Comparison of ENCODE assay signal across 8 mouse cellular contexts in genomic region chr1:86486703-86487294, GRCm38 (mm10). TPM values are rescaled to one million over a fixed set of nuclear protein-coding genes. Genes with fewer than 3 reads are reported as not detected.
DNase-seq lines count a peak whose midpoint lies in the region; ATAC-seq and TF ChIP-seq lines count a peak whose summit lies in the region.

No protein-coding gene starts in this region.

- no peak for ATAC-seq in heart, embryonic 14.5 days (ENCODE audit: insufficient number of reproducible peaks, insufficient read depth, low FRiP score, low read depth)
- no peak for ATAC-seq in G1E (ENCODE audit: extremely low read depth, insufficient number of reproducible peaks, low FRiP score, poor library complexity, severe bottlenecking)
- no peak for ATAC-seq in heart, embryonic 16.5 days (replicated peaks; ENCODE audit: extremely low read depth, insufficient read depth, low FRiP score)

- no peak for DNase-seq in heart, postnatal 10 days
- DNase-seq in G1E (ENCODE audit: low spot score), result no peak
- no peak for DNase-seq in retina, postnatal 1 day
- no peak for DNase-seq in urinary bladder, postnatal 36 days (ENCODE audit: low spot score in 2 of 2)
- DNase-seq in left cerebral cortex, postnatal 10 days (ENCODE audit: extremely low spot score in 1 of 2, low spot score in 2 of 2), result no peak

- no peaks in the 10 kb centered on the region for H3K27me3 ChIP-seq in heart, embryonic 14.5 days (ENCODE audit: control insufficient read depth, insufficient read depth, low read length)
- H3K27me3 ChIP-seq in G1E (ENCODE audit: insufficient read depth, low read length), result no peaks in the 10 kb centered on the region
- no peaks in the 10 kb centered on the region for H3K27me3 ChIP-seq in heart, embryonic 16.5 days (ENCODE audit: control insufficient read depth, insufficient read depth, low read length)

- H3K36me3 ChIP-seq in heart, embryonic 14.5 days (ENCODE audit: control insufficient read depth, insufficient read depth, low read length), result no peaks in the 10 kb centered on the region
- H3K36me3 ChIP-seq in G1E (replicated peaks) (peaks cover 9% of the 10 kb centered on the region), macrophage (ENCODE audit: inconsistent target) (no peaks in the 10 kb centered on the region)
- no peaks in the 10 kb centered on the region for H3K36me3 ChIP-seq in heart, embryonic 16.5 days (ENCODE audit: control insufficient read depth, insufficient read depth)

- H3K4me3 ChIP-seq in heart, embryonic 14.5 days (ENCODE audit: control insufficient read depth in 1 of 2, insufficient read depth in 1 of 2, low read depth in 1 of 2, low read length in 2 of 2), result peak overlapping the region; percentile 53 to 62
- peak overlapping the region; percentile 79 for H3K4me3 ChIP-seq in G1E (ENCODE audit: low read depth, low read length)
- peak overlapping the region; percentile 68 for H3K4me3 ChIP-seq in heart, embryonic 16.5 days (ENCODE audit: low read length)
- peak overlapping the region; percentile 57 for H3K4me3 ChIP-seq in macrophage (ENCODE audit: inconsistent target)

- TF ChIP-seq CTCF in G1E (IDR thresholded peaks at IDR 0.05; ENCODE audit: low read depth, low read length), result no peak

- peak overlapping the region; percentile 76 for H3K9ac ChIP-seq in heart, embryonic 14.5 days (ENCODE audit: low read length)
- peak overlapping the region; percentile 84 for H3K9ac ChIP-seq in heart, embryonic 16.5 days (ENCODE audit: low read length)

- no peaks in the 10 kb centered on the region for H3K9me3 ChIP-seq in heart, embryonic 14.5 days (ENCODE audit: control insufficient read depth, low read length)
- no peaks in the 10 kb centered on the region for H3K9me3 ChIP-seq in G1E (replicated peaks)
- no peaks in the 10 kb centered on the region for H3K9me3 ChIP-seq in heart, embryonic 16.5 days (replicated peaks; ENCODE audit: control insufficient read depth, low read length)

- H3K4me2 ChIP-seq in heart, embryonic 14.5 days (ENCODE audit: low read length), result peak overlapping the region; percentile 63
- peak overlapping the region; percentile 75 for H3K4me2 ChIP-seq in heart, embryonic 16.5 days (ENCODE audit: low read depth, low read length)

- peaks cover 8 to 18% of the 10 kb centered on the region in 2 experiments for H3K4me1 ChIP-seq in heart, embryonic 14.5 days (ENCODE audit: control insufficient read depth in 2 of 2, insufficient read depth in 2 of 2, low read length in 2 of 2)
- H3K4me1 ChIP-seq in G1E (ENCODE audit: insufficient read depth, low read depth, low read length), result peaks cover 53% of the 10 kb centered on the region
- peaks cover 17% of the 10 kb centered on the region for H3K4me1 ChIP-seq in heart, embryonic 16.5 days (ENCODE audit: control insufficient read depth, insufficient read depth, low read length)

- 8% methylated on average over 13 of the region's 13 CpGs for WGBS in heart, embryonic 14.5 days
- 5% methylated on average over 13 of the region's 13 CpGs for WGBS in heart, embryonic 16.5 days
- WGBS in macrophage (ENCODE audit: missing documents), result 6% methylated on average over 13 of the region's 13 CpGs

- H3K79me2 ChIP-seq in macrophage (ENCODE audit: inconsistent target), result peaks cover 8% of the 10 kb centered on the region; the same call in 1 of the 2 replicates

- peak overlapping the region; percentile 91 to 97 for H3K27ac ChIP-seq in heart, embryonic 14.5 days (replicated peaks in 1 of 2; ENCODE audit: control insufficient read depth in 1 of 2, insufficient read depth in 1 of 2, low read depth in 2 of 2, low read length in 2 of 2)
- peak overlapping the region; percentile 98 for H3K27ac ChIP-seq in heart, embryonic 16.5 days (ENCODE audit: low read length)
- H3K27ac ChIP-seq in macrophage, result peak overlapping the region; percentile 67

- intact Hi-C loops in heart, postnatal 10 days (cut with DNase I), result loop anchor here (1.0 kb wide), 3 partner anchors 14 to 44 kb away; no protein-coding TSS in a partner anchor
- intact Hi-C loops in left cerebral cortex, postnatal 10 days (cut with DNase I), result loop anchor here (5.0 kb wide), 2 partner anchors 41 to 44 kb away; partner anchors contain the start of gene Ptma

RNA-seq across cellular contexts. Expression of gene Ptma, which starts 39.7 kb away (rescaled TPM):
- 788 and 789 TPM in 2 replicates for polyA plus RNA-seq in heart, embryonic 14.5 days (2014; fragmentation: Nextera tagmentation; extraction: Ambion mirVana)
- 100 to 1,000 TPM; 535 to 599 TPM for total RNA-seq in heart, postnatal 10 days (2021)
- 2,671 and 3,097 TPM in 2 replicates for total RNA-seq in G1E (2014; fragmentation: Nextera tagmentation)
- total RNA-seq in G1E (2017), result 4,796 and 5,087 TPM in 2 replicates
- polyA plus RNA-seq in G1E (2012), result 14,052 and 14,774 TPM in 2 replicates
- 702 and 1,064 TPM in 2 replicates for polyA plus RNA-seq in heart, embryonic 16.5 days (2015; fragmentation: Nextera tagmentation; extraction: Ambion mirVana)
- total RNA-seq in macrophage (2018; cell fraction: chromatin; rRNA removed), result 100 to 1,000 TPM in 1 of 26 experiments, 10 to 100 TPM in 25; 14.8 to 195 (median 44.0) TPM
- 100 to 1,000 TPM; 533 to 930 (median 702) TPM for total RNA-seq in macrophage (2018; cell fraction: cytosol; rRNA removed)
- 100 to 1,000 TPM; 100 to 475 (median 211) TPM for total RNA-seq in macrophage (2018; cell fraction: nucleus; rRNA removed)
- polyA plus RNA-seq in macrophage (2018), result 808 to 1,710 TPM (median 1,042 TPM) in 3 replicates
- total RNA-seq in left cerebral cortex, postnatal 10 days (2021), result 100 to 1,000 TPM; 438 to 477 TPM
